Mouse (Mus musculus) layer of hippocampus, adult 18-20 months (tissue): ENCODE data around the gene Gm28961. TPM values are rescaled to one million over a fixed set of nuclear protein-coding genes. Genes with fewer than 3 reads are reported as not detected.
"Not testable (repeated sequence)": the region's sequence is repeated elsewhere in the genome, so short reads cannot be mapped to it uniquely, and the experiment has no call there.

Experiments used
- DNase-seq, 2 experiments: peaks; one replicate each; pipeline ENCODE4 v3.0.0; 2022; ENCODE audit warnings: low spot score in 2 of 2
- long read RNA-seq: library from polyadenylated mRNA; stranded (forward); transcript quantifications from one replicate; pipeline ENCODE4 v2.0.0, GENCODE M21; 2021
- total RNA-seq, 2 experiments: library from RNA; stranded (reverse); gene quantifications; 2 replicates each; pipeline ENCODE4 v1.2.3; 2021

Gm28961 gene
- total RNA-seq: not detected
- long read RNA-seq: 0 reads

DNA sequence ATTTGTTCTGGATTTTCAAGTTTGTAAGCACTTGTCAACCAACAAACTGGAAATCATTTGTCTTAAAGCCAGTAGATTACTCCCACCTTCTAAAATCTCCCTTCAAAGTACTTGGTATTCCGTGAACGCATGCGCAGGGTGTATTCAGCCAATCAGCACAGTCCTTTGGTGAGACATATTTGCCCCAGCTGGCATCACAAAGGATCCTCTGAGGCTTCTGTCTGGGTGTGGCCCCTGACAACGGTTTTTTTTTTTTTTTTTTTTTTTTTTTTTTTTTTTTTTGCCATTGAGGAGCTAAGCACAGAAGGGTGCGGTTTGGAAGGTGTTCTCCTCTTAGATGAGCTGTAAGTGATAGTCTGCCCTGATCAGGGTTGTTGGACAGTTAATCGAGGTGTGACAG is at the start of gene Gm28961:
TSS of gene Gm28961 (plus strand) at position 301 of the 400 bp plus-strand sequence.
- DNase-seq: not testable (repeated sequence)

Other genes with a start within 250 kb of the Gm28961 start
- gene Gm21943, start 172.0 kb upstream of the Gm28961 start, total RNA-seq: not detected